Mouse (Mus musculus) liver, adult 2 months (tissue): Measurements from ENCODE around the gene Slc4a10. TPM values are rescaled to one million over a fixed set of nuclear protein-coding genes. Genes with fewer than 3 reads are reported as not detected.

ENCODE experiments used
- DNase-seq: peaks from one replicate; pipeline ENCODE4 v3.0.0-alpha.2; 2011; ENCODE audit warnings: low read depth, low spot score; ENCODE audit errors: extremely low read depth
- H3K27ac ChIP-seq: fragments of 200-500 bp; replicated peaks from 2 replicates; pipeline ENCODE4 v1.5.1; 2012; ENCODE audit warnings: low read depth, mild to moderate bottlenecking, control low read depth, inconsistent platforms, low read length; ENCODE audit not compliant: insufficient read depth
- H3K27me3 ChIP-seq: fragments of 200-500 bp; 2 replicates; pipeline ENCODE4 v1.6.1; 2012; ENCODE audit warnings: mild to moderate bottlenecking, moderate library complexity, low read length, inconsistent platforms; ENCODE audit not compliant: control insufficient read depth, insufficient read depth
- H3K36me3 ChIP-seq: fragments of 200-500 bp; 2 replicates; pipeline ENCODE4 v1.6.1; 2012; ENCODE audit warnings: low read length, inconsistent platforms; ENCODE audit not compliant: control insufficient read depth, insufficient read depth
- H3K4me1 ChIP-seq: fragments of 200-500 bp; 2 replicates; pipeline ENCODE4 v1.6.1; 2011; ENCODE audit warnings: low read length; ENCODE audit not compliant: control insufficient read depth, insufficient read depth
- H3K4me3 ChIP-seq: fragments of 200-500 bp; 2 replicates; pipeline ENCODE4 v1.5.1; 2011; ENCODE audit warnings: low read depth, mild to moderate bottlenecking, control low read depth, low read length, moderate library complexity; ENCODE audit not compliant: insufficient read depth
- H3K79me2 ChIP-seq: fragments of 200-500 bp; 2 replicates; pipeline ENCODE4 v1.6.1; 2012; ENCODE audit warnings: inconsistent platforms, mild to moderate bottlenecking, low read length, moderate library complexity; ENCODE audit not compliant: control insufficient read depth, insufficient read depth
- H3K9ac ChIP-seq: fragments of 200-500 bp; 2 replicates; pipeline ENCODE4 v1.6.1; 2012; ENCODE audit warnings: low read depth, mild to moderate bottlenecking, control low read depth, inconsistent platforms, low read length
- CTCF ChIP-seq: fragments of 200-500 bp; IDR thresholded peaks from 2 replicates; pipeline ENCODE4 v1.5.1; 2011; ENCODE audit warnings: low read depth, low read length, control low read depth
- POLR2A ChIP-seq: fragments of 200-500 bp; IDR thresholded peaks from 2 replicates; pipeline ENCODE4 v1.6.1; 2011; ENCODE audit warnings: low read length, control low read depth; ENCODE audit not compliant: insufficient read depth; ENCODE audit errors: extremely low read depth
- WGBS: fragments of 180-500 bp; shearing (Covaris S2); methylation state at CpG from one replicate; pipeline ENCODE4 v1.1.7; 2018; 5-methylcytosine and 5-hydroxymethylcytosine counted together
- polyA plus RNA-seq: library from polyadenylated mRNA; depleted of rRNA; stranded (reverse); fragments of >200 nt; gene quantifications from 2 replicates; pipeline ENCODE4 v1.2.3, GENCODE M21; 2012
- total RNA-seq: library from RNA; depleted of rRNA; stranded (reverse); fragments of >200 nt; gene quantifications from 2 replicates; pipeline ENCODE4 v1.2.3, GENCODE M21; 2014

The Slc4a10 gene
- total and polyA plus RNA-seq, 2 experiments, result not detected

DNA sequence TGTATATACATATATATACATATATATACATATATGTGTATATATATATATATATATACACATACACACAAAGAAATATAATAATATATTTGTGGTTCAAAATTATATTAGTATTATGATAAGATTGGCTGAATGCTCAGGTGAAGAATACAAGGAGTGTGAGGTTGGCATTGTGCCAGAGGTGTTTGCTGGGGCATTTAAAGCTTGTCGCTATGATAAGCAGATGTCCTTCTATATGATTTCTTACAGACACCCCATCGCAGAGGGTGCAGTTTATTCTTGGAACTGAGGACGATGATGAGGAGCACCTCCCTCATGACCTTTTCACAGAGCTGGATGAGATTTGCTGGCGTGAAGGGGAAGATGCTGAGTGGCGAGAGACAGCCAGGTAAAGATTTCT lies 164.8 kb downstream of the Slc4a10 start:
- no peak for DNase-seq
- Histone ChIP-seq H3K4me3 (no peak overlapping the region), H3K27ac (no peak overlapping the region), H3K36me3 (no peaks in the 10 kb centered on the region), H3K9ac (no peak overlapping the region), H3K79me2 (no peaks in the 10 kb centered on the region), H3K4me1 (no peaks in the 10 kb centered on the region), H3K27me3 (no peaks in the 10 kb centered on the region)
- WGBS, result 85% methylated on average over 5 of the region's 5 CpGs
- TF ChIP-seq CTCF (no peak), POLR2A (no peak)

- no peaks in the 10 kb centered on the region for H3K27me3 ChIP-seq
- DNase-seq, result no peak
- H3K4me1 ChIP-seq, result no peaks in the 10 kb centered on the region
- TF ChIP-seq CTCF, result no peak
- no peak for TF ChIP-seq POLR2A
- H3K79me2 ChIP-seq, result no peaks in the 10 kb centered on the region
- H3K9ac ChIP-seq, result no peak overlapping the region
- no peak overlapping the region for H3K27ac ChIP-seq
- H3K36me3 ChIP-seq, result no peaks in the 10 kb centered on the region
- no peak overlapping the region for H3K4me3 ChIP-seq
These were observed 181.3 kb downstream of the Slc4a10 start for GRCm38 (mm10) chr2:62227563-62227962.

DNA sequence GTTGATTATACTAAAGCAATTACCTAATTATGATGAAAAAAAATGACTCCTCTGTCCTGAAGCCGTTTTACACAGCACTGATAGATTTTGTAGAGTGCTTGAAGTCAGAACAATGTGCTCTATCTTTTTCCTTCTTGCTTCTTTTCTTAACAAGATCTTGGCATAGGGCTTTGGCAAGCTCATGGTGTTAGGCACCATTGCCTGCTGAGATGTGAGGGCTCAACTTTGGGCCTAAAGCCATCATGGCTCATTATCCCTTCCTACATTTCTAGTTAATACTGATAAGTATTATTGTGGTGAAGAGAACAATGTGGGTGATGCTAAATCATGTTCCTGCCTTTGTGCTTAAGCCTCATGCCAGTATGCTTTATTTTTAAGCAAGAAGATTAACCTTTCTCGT lies 185.0 kb downstream of the Slc4a10 start:
- DNase-seq, result no peak
- TF ChIP-seq POLR2A, result no peak
- TF ChIP-seq CTCF, result no peak
- Histone ChIP-seq H3K4me1 (no peaks in the 10 kb centered on the region), H3K36me3 (no peaks in the 10 kb centered on the region), H3K9ac (no peak overlapping the region), H3K79me2 (no peaks in the 10 kb centered on the region), H3K27ac (no peak overlapping the region), H3K27me3 (no peaks in the 10 kb centered on the region), H3K4me3 (no peak overlapping the region)
- 80% methylated on average over 2 of the region's 2 CpGs for WGBS

DNA sequence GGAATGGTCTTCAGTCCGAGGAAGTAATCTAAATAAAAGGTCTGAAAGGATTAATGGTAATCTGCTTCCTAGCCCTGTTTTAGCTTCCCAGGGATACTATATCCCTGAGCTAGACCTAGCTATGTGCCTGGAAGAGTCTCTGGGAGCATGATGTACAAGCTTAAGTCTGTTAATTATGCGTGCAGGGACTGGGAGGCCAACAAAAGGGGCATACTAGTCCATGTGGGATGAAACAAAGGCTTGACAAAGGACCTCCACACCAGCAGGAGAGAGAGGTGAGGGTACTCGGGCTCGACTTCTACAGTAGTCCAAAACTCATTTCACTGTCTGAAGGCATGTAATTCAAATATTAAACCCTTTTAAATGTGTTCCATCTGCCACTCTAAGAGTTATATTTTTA lies 197.9 kb downstream of the Slc4a10 start:
- no peak overlapping the region for H3K4me3 ChIP-seq
- 63% methylated on average over 4 of the region's 4 CpGs for WGBS
- H3K27ac ChIP-seq, result no peak overlapping the region
- TF ChIP-seq CTCF (no peak), POLR2A (no peak)
- H3K27me3 ChIP-seq, result no peaks in the 10 kb centered on the region
- no peak overlapping the region for H3K9ac ChIP-seq
- no peaks in the 10 kb centered on the region for H3K4me1 ChIP-seq
- no peaks in the 10 kb centered on the region for H3K79me2 ChIP-seq
- H3K36me3 ChIP-seq, result no peaks in the 10 kb centered on the region
- DNase-seq, result no peak

DNA sequence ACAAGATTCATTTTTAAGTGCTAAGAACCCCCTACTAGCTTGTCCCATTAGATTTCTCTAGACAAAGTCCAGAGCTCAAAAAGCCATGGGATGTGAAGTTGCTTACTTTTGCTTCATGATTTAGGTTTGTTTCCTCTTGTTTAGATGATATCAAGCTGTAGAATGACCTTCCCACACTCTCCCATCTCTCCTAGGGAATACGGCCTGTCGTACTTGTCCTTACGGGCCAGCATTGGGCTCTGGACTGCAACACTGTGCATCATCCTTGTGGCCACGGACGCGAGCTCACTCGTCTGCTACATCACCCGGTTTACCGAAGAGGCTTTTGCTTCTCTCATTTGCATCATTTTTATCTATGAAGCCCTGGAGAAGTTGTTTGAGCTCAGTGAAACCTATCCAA lies 222.2 kb downstream of the Slc4a10 start:
- H3K79me2 ChIP-seq, result no peaks in the 10 kb centered on the region
- H3K36me3 ChIP-seq, result no peaks in the 10 kb centered on the region
- H3K9ac ChIP-seq, result no peak overlapping the region
- no peak for DNase-seq
- H3K4me1 ChIP-seq, result no peaks in the 10 kb centered on the region
- no peaks in the 10 kb centered on the region for H3K27me3 ChIP-seq
- H3K4me3 ChIP-seq, result no peak overlapping the region
- H3K27ac ChIP-seq, result no peak overlapping the region
- no peak for TF ChIP-seq CTCF
- no peak for TF ChIP-seq POLR2A
- 94% methylated on average over 9 of the region's 9 CpGs for WGBS

GRCm38 (mm10) chr2:62271840-62272239 lies 225.6 kb downstream of the Slc4a10 start:
- Histone ChIP-seq H3K9ac (no peak overlapping the region), H3K79me2 (no peaks in the 10 kb centered on the region), H3K27me3 (no peaks in the 10 kb centered on the region), H3K36me3 (no peaks in the 10 kb centered on the region), H3K27ac (no peak overlapping the region), H3K4me1 (no peaks in the 10 kb centered on the region), H3K4me3 (no peak overlapping the region)
- TF ChIP-seq POLR2A, result no peak
- TF ChIP-seq CTCF, result no peak
- WGBS, result 52% methylated on average over 4 of the region's 4 CpGs
- DNase-seq, result no peak

DNA sequence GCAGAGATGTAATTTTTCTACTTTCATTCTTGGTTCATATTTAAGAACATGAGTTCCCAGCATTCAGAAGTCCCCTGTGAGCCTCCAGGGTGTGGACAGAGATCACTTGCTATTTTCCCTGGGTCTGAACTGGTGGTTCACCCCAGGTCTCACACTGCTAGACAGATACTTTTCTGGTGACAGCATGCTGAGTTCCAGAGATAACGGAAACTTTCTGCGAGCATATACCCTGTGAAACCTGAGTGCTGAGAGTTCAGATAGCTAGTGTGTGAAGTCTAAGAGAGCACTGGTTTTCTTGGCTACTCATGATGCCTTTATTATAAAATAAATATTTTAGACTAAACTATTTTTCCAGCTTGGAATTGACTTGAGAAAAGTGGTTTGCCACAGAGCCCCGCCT lies 232.5 kb downstream of the Slc4a10 start:
- Histone ChIP-seq H3K27ac (no peak overlapping the region), H3K4me3 (no peak overlapping the region), H3K27me3 (no peaks in the 10 kb centered on the region), H3K9ac (no peak overlapping the region), H3K36me3 (no peaks in the 10 kb centered on the region), H3K4me1 (no peaks in the 10 kb centered on the region), H3K79me2 (no peaks in the 10 kb centered on the region)
- 75% methylated on average over 3 of the region's 3 CpGs for WGBS
- no peak for DNase-seq
- TF ChIP-seq POLR2A (no peak), CTCF (no peak)
